Mouse (Mus musculus) lung, postnatal 0 days (tissue): ENCODE measurements around the gene Col13a1. TPM values are rescaled to one million over a fixed set of nuclear protein-coding genes. Genes with fewer than 3 reads are reported as not detected.

Experiments used
- ATAC-seq: fragments of 200-750 bp; cut with Nextera tagmentation; 2 replicates; pipeline ENCODE4 v1.8.0; 2017; ENCODE audit warnings: moderate library complexity
- DNase-seq: peaks from one replicate; pipeline ENCODE4 v3.0.0-alpha.2; 2016; ENCODE audit warnings: low spot score
- H3K27ac ChIP-seq: fragments of 300-500 bp; sonication (generic); 2 replicates; pipeline ENCODE4 v1.5.1; 2014; ENCODE audit warnings: antibody characterized with exemption, mild to moderate bottlenecking, low read length, mixed read lengths
- H3K27me3 ChIP-seq: fragments of 300-500 bp; sonication (generic); replicated peaks from 2 replicates; pipeline ENCODE4 v1.6.1; 2014; ENCODE audit warnings: low read length, mixed read lengths; ENCODE audit not compliant: insufficient read depth
- H3K36me3 ChIP-seq: fragments of 300-500 bp; sonication (generic); 2 replicates; pipeline ENCODE4 v1.6.1; 2014; ENCODE audit warnings: low read length, mixed read lengths; ENCODE audit not compliant: insufficient read depth
- H3K4me1 ChIP-seq: fragments of 300-500 bp; sonication (generic); 2 replicates; pipeline ENCODE4 v1.6.1; 2014; ENCODE audit warnings: antibody characterized with exemption, low read depth, low read length, mixed read lengths; ENCODE audit not compliant: insufficient read depth
- H3K4me2 ChIP-seq: fragments of 300-500 bp; sonication (generic); replicated peaks from 2 replicates; pipeline ENCODE4 v1.6.1; 2014; ENCODE audit warnings: low read depth, mild to moderate bottlenecking, low read length, moderate library complexity, mixed read lengths
- H3K4me3 ChIP-seq: fragments of 300-500 bp; sonication (generic); 2 replicates; pipeline ENCODE4 v1.5.1; 2014; ENCODE audit warnings: low read depth, low read length
- H3K9ac ChIP-seq: fragments of 300-500 bp; sonication (generic); replicated peaks from 2 replicates; pipeline ENCODE4 v1.6.1; 2014; ENCODE audit warnings: low read depth, mild to moderate bottlenecking
- H3K9me3 ChIP-seq: fragments of 300-500 bp; sonication (generic); 2 replicates; pipeline ENCODE4 v1.6.1; 2016; ENCODE audit warnings: low read length, mixed read lengths
- CTCF ChIP-seq: IDR thresholded peaks from 2 replicates; pipeline ENCODE4 v1.5.1; 2016; ENCODE audit warnings: antibody characterized with exemption, mild to moderate bottlenecking
- EP300 ChIP-seq: IDR thresholded peaks from 2 replicates; pipeline ENCODE4 v1.6.1; 2016; ENCODE audit warnings: antibody characterized with exemption, mild to moderate bottlenecking, control low read depth
- WGBS: fragments of 180-500 bp; shearing (Covaris S2); extraction: QIAGEN DNeasy Blood & Tissue Kit; methylation state at CpG from one replicate; pipeline ENCODE4 v1.1.7; 2014; 5-methylcytosine and 5-hydroxymethylcytosine counted together
- polyA plus RNA-seq: library from polyadenylated mRNA; unstranded; fragments of >200 nt; fragmentation: Nextera tagmentation; extraction: Ambion mirVana; gene quantifications from 2 replicates; pipeline ENCODE4 v1.2.1, GENCODE M21; 2015

The Col13a1 gene
- polyA plus RNA-seq, 1 experiment from 2014 or later: 54.8 TPM

GRCm38 (mm10) chr10:61795458-61795857 is 183.4 kb downstream of the Col13a1 start:
- TF ChIP-seq EP300 (no peak), CTCF (no peak)
- no peaks in the 10 kb centered on the region for H3K4me1 ChIP-seq
- H3K36me3 ChIP-seq: no peaks in the 10 kb centered on the region
- ATAC-seq (no peak), DNase-seq (no peak)
- 21% methylated on average over 8 of the region's 8 CpGs for WGBS
- H3K9me3 ChIP-seq: peaks cover 4% of the 10 kb centered on the region; the same call in 1 of the 2 replicates
- no peak overlapping the region for H3K27ac ChIP-seq
- no peak overlapping the region for H3K4me2 ChIP-seq
- H3K4me3 ChIP-seq: no peak overlapping the region
- no peaks in the 10 kb centered on the region for H3K27me3 ChIP-seq
- H3K9ac ChIP-seq: no peak overlapping the region

- TF ChIP-seq EP300 (no peak), CTCF (no peak)
- WGBS: 33% methylated on average over 10 of the region's 10 CpGs
- peak; percentile 22 for DNase-seq
- Histone ChIP-seq H3K27ac (no peak overlapping the region), H3K4me1 (no peaks in the 10 kb centered on the region), H3K9me3 (no peaks in the 10 kb centered on the region), H3K4me3 (no peak overlapping the region), H3K4me2 (no peak overlapping the region), H3K36me3 (no peaks in the 10 kb centered on the region), H3K27me3 (no peaks in the 10 kb centered on the region), H3K9ac (no peak overlapping the region)
- no peak for ATAC-seq
Measured at GRCm38 (mm10) chr10:61794971-61795370, 183.9 kb downstream of the Col13a1 start.

DNA sequence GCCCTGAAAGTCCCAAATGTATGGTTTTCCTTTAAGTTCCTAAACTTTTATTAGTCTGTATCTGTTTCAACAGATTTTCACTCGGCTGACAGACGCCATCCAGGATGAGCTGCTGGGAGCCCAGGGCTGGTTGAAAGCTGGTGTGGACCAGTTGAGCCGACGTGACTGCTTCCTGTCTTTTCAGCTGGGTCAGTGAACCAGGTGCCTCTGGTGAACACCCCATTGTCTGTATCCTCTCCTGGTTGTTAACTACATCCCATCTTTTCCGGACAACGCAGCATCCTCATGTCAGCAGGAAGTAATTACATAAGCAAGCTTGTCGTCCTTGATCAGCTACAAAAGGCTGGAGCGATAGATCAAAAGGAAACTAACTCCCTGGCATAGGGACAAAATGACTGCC is 185.9 kb downstream of the Col13a1 start:
- H3K9me3 ChIP-seq: no peaks in the 10 kb centered on the region
- no peak overlapping the region for H3K27ac ChIP-seq
- H3K4me3 ChIP-seq: no peak overlapping the region
- no peaks in the 10 kb centered on the region for H3K4me1 ChIP-seq
- no peaks in the 10 kb centered on the region for H3K27me3 ChIP-seq
- DNase-seq (no peak), ATAC-seq (no peak)
- no peak overlapping the region for H3K9ac ChIP-seq
- no peak overlapping the region for H3K4me2 ChIP-seq
- TF ChIP-seq EP300 (no peak), CTCF (no peak)
- WGBS: 48% methylated on average over 8 of the region's 8 CpGs
- H3K36me3 ChIP-seq: no peaks in the 10 kb centered on the region

GRCm38 (mm10) chr10:61788499-61788898 is 190.4 kb downstream of the Col13a1 start:
- Histone ChIP-seq H3K27ac (no peak overlapping the region), H3K4me3 (no peak overlapping the region), H3K4me1 (no peaks in the 10 kb centered on the region), H3K4me2 (no peak overlapping the region), H3K9me3 (no peaks in the 10 kb centered on the region), H3K36me3 (no peaks in the 10 kb centered on the region), H3K9ac (no peak overlapping the region), H3K27me3 (no peaks in the 10 kb centered on the region)
- WGBS: over 99% methylated on average over 5 of the region's 5 CpGs
- ATAC-seq (no peak), DNase-seq (no peak)
- TF ChIP-seq EP300 (no peak), CTCF (no peak)

Other genes with a start within 250 kb of the Col13a1 start
- 23.9 and 26.6 TPM in 2 replicates for gene H2afy2, start 195.0 kb downstream of the Col13a1 start, polyA plus RNA-seq
- gene Neurog3, start 154.0 kb upstream of the Col13a1 start, polyA plus RNA-seq: not detected in 2 replicates
- gene Fam241b, start 164.8 kb upstream of the Col13a1 start, polyA plus RNA-seq: 16.8 and 18.5 TPM in 2 replicates